16 mouse cellular contexts compared by ENCODE assay signal in the genomic region with DNA sequence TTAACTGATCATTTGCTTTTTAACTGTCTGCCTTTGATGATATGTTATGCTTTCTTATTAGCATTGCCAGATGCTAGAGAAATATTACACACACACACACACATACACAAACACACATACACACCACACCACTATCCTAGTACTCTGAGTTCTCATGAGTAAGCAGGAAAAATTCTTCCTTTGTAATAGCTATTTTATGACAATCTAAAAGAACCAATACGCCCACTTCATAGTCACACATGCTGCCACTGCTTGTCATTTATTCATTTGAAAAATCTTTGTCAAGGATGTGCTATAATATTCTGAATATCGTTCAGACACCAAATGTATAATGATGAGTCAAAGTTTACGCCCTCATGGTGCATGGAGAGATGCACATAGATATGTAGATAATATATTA.
DNase-seq lines count a peak whose midpoint lies in the region.
"Had no signal": no experiment of that assay in that cellular context is flagged by ENCODE, and none has a peak within 500 bp of the region (broad histone marks: within the 10 kb centered on the region; RNA-seq: fewer than 3 reads in every experiment).

No protein-coding gene starts in this region.

- DNase-seq in layer of hippocampus, adult 11-12 months (ENCODE audit: low spot score) = peak; percentile 12
- no peak for DNase-seq in layer of hippocampus, postnatal 10 days (ENCODE audit: low spot score in 2 of 2)
- peak; percentile 20 for DNase-seq in layer of hippocampus, adult 9-10 months (ENCODE audit: low spot score)
- DNase-seq in layer of hippocampus, postnatal 36 days = no peak
- DNase-seq in brain, adult 2 months (ENCODE audit: low read depth, low spot score) = peak; percentile 21
- DNase-seq: adrenal gland, adult 8-10 months; adrenal gland, postnatal 14 days; adrenal gland, postnatal 36 days; B cell, adult 2 months; cerebellum, adult 11 months; cerebellum, adult 18-20 months; cerebellum, adult 8-10 months; cerebellum, adult 9-11 months; cerebellum, postnatal 14 days; cerebellum, postnatal 36 days; embryo, embryonic 11 days had no signal

Comparison
In these comparisons a context has a peak if more than half of its experiments do, and no peak if none do; other contexts are left out.
1. DNase-seq: peak in layer of hippocampus, adult 11-12 months (single experiment), layer of hippocampus, adult 9-10 months (single experiment) and brain, adult 2 months (single experiment); none in layer of hippocampus, postnatal 10 days (0 of 2) and layer of hippocampus, postnatal 36 days (0 of 2).